Mouse (Mus musculus): ENCODE measurements around the gene Ptges.

Gene Ptges

DNA sequence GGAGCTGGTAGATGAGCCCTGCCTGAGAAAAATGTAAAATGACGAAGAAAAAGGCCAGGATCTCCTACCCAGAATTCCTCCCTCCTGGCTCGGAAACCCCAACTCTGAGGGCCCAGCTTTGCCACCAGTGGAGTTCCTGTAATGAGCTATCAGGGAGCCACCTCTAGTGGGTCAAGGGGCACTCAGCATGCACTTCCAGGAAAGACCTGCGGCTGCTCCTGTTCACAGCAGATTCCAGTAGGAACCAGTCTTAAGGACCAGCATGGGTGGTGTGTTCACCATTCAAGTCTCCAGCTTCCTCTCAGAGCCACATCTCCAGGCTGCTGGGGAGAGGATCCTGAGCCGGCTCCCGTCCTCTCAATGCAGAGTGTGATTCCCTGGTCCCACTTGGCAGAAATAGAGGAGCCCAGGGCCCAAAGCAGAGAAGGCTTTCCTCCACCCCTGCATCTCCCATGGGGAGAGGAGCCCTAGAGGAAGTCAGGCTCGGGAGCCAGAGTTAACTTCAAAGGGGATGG, 28.0 kb downstream of the Ptges start:
- DNase-seq (ENCODE audit: low read depth, low spot score), result no peak

DNA sequence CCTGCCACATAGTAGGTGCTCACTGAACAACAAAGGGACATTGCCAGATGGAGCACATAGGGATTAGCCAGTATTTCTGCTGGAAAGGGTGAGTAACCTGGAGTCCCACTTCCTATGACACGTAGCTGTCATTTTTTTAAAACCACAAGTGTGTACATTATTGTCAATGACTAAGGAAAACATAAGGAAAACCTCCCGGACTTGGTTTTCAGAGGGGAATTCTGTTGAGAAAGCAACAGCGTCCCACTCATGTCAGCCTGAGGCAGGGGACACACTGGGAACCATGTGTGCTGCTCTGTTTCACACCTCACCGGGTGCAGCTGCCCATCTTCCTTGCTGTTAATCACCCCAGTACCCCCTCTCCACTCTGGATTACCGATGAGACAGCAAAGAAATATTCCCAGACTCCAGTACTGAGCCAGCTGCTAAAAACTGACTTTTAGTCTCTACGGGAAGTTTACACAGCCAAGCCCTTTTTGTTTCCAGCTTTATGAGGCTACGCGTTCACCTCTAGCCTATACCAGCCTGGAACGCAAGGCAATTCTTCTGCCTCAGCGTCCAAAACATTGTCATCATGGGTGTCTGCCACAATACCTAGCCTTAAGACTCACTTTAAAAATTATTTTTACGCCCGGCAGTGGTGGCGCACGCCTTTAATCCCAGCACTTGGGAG, 30.1 kb downstream of the Ptges start:
- DNase-seq (ENCODE audit: low read depth, low spot score), result no peak

DNA sequence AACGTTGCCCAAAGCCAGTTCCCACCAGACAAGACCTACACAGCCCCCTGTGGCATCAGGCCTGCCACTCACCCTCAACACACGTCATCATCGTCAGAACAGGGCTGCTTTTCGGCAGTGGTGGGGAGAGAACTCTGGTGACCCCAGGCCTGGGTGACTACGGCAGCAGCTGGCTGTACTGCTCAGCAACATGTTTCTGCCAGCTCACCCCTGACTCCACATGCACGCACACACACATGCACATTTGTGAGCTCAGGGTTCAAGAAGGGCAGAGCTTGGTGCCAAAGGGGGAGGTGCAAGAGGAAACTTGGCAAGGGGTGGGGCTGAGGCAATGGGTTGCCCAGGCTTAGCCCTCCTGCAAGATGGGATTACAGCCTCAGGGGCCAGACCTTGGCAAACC, 32.4 kb downstream of the Ptges start:
- no peak for DNase-seq (ENCODE audit: low read depth, low spot score)

DNA sequence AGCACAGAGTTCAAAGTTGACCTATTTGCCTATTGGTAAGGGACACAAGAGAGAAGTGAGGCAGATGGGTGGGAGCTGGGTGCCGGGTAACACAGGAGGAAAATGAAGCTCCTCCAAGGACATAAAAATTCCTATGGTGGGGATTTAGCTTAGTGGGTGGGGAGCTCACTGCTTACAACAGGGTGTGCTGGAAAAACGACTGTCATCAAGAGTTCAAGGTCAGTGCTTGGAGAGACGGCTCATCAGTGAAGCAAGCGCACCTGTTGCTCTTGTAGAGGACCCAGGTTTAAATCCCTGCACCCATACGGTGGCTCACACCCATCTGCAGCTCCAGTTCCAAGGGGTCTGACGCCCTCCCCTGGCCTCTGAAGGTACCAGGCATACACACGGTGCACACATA, 35.7 kb downstream of the Ptges start:
- no peak for DNase-seq (ENCODE audit: low read depth, low spot score)

DNA sequence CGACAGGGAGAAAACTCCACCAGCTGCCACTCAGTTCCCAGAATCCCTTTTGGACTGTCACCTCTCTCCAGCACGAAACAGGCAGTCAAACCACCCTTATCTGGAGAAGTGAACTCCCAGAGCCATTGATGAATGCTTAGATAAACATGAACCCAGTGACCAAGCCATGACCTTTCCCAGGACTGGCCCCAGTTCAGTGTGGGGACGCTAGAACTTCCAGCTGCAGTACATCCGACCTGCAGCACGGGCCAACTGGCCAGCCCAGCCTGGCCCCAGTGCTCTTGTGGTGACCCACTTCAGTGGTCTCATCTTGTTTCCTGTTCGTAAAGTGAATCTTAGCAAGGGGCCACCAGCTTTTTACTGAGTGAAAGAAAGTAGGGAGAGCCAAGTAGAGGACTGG, 36.3 kb downstream of the Ptges start:
- no peak for DNase-seq (ENCODE audit: low read depth, low spot score)

DNA sequence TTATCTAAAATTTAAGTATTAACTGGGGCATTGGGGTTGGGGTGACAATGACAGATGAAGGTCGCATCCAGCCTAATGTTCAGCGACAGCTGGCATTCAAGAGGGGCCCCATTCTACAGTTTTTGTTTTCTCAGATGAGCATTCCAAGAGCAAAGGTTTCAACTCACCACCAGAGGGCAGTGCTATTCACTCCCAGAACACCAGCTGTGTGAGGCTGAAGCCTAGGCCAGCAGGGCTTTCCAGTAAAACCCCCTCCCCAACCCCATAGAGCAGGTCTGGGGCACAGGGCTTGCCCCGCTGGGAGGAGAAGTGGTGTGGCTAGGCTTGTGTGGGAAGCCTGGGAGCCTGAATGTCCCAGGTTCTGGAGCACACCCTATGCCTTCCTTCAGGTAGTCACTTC, 38.7 kb downstream of the Ptges start:
- DNase-seq (ENCODE audit: low read depth, low spot score), result no peak

DNA sequence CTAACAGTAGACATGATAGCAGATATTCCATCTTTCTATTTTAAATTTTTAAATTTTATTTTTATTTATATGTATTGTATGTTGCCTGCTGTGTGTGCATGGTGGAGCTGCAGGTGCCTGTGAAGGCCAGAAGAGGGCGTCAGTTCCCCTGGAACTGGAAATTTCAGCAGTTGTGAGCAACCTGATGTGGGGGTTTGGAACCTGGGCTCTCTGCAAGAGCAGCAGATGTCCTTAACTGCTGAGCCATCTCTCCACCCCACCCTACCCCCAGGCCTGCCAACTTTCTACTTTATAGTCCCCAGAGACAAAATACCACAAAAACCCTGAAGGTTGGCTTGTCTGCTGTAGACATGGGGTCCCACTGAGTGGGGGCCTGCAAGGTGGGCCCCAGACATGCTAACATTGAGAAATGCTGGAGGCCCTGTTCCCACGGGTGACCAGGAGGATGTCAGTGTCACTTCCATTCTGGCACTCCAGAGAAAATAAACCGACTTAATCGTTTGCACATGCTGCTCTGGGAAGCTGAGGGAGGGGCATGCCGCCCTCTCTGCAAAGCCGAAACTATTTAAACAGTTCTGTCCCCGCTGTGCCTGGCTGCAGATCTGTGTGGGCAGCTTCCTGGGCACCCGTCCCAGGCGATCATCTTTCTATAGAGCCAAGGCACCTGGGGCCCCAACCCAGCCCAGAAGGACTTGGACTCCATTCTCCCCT, 44.1 kb downstream of the Ptges start:
- DNase-seq (ENCODE audit: low read depth, low spot score), result no peak

DNA sequence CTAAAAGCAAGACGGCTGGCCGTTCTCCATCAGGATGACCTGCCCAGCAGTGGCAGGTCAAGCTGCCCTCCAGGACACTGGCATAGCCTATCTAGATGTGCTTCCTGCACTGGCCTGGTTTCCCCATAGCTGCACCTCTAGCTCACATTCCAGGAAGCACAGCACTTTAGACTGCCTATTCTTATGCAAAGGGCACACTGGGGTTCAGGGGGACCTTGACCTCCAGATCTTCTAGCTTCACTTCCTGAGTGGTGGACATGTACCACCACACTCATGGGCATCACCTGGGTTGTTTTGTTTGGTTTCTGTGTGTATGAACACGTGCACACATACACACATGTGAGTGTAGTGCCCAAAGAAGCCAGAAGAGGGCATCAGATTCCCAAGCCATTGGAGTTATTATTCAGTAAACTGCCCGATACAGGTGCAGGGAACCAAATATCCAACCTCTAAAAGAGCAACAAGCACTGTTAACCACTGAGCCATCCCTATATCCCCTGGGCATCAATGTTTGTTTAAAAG, 44.8 kb downstream of the Ptges start:
- DNase-seq (ENCODE audit: low read depth, low spot score), result no peak

DNA sequence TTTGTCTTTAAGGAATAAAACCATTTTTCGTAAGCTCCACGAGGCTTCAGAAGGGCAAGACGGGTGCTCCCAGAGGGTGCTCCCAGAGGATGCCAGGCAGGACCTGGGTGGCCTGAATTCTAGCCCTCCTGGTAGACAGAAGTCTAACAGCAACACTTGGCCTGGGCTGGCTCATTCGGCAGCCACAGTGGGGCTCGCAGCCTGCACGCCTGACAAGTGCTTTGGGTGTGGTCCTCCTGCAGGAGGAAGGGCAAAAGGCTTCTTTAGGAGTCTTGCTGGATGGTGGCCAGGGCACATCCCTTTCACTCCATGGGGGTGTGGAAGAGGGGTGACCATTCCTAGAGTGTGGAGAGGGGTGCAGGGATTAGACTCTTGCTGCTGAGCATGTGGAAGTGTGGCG, 48.4 kb downstream of the Ptges start:
- no peak for DNase-seq (ENCODE audit: low read depth, low spot score)

DNA sequence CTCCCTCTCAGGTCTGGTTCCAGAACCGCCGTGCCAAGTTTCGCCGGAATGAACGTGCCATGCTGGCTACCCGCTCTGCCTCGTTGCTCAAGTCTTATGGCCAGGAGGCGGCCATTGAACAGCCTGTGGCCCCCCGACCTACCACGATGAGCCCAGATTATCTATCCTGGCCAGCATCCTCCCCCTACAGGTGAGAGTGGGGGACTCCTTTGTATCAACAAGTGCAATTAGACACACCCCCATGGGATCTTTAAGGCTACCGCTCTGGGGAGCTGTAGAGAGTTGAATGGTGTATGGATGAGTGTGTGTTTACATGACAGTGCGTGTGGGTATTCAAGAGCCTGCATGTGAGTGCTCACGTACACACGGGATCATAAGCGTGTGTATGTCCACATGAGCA, 50.2 kb downstream of the Ptges start:
- no peak for DNase-seq (ENCODE audit: low read depth, low spot score)

DNA sequence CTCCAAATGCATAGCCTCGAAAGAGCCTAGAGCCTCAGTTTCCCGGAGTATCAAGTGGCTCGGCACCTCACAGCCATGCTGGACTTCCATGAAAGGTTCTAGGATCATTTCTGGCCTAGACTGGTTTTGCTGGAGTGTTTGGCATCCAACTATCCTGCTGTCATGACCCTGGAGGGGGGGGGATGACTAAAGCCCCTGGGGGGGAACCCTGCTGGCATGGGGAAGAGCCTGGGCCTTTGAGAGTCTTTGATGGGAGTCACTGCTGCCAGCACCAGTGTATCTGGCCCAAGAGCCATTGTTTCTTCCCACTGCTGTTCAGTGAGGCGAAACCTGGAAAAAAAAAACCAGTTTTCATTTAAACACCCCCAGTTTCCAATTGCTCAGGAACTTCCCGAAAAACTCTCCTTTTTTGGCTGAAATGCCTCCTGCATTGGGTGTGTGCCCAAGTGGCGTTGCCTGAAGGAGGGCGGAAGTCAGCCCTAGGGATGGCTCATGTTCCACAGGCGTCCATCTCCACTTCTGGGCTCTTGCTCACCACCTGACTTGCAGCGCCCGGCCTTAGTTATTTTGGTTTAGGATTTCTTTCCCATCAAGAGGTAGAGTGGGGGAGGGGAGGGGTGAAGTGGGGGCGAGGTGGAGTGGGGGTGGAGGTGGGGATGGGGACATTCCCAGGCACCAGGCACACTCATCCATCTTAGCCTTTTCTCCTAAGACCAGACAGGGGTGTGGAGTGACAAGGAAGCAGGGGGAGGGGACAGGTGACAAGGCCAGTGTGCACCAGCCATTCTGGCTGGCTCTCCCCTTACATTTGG, 53.8 kb downstream of the Ptges start:
- no peak for DNase-seq (ENCODE audit: low read depth, low spot score)

DNA sequence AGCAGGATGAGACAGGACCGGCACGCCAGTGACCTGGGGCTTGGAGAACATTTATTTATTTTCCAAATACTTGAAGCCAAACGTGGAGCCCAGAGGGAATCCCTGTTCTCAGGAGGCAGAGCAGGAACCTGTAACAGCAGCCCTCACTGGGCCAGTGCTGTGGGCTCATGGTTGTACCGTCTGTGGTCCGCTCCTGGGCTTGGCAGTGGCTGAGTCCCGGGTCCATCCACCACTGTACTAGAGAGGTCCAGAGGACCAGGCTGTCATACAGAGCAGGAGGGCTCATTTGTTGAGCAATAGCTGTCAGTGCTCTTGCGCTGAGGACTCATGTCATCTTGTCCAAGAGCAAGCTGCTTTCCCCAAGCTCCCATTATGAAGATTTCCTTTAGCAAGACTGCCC, 54.6 kb downstream of the Ptges start:
- DNase-seq (ENCODE audit: low read depth, low spot score), result no peak

DNA sequence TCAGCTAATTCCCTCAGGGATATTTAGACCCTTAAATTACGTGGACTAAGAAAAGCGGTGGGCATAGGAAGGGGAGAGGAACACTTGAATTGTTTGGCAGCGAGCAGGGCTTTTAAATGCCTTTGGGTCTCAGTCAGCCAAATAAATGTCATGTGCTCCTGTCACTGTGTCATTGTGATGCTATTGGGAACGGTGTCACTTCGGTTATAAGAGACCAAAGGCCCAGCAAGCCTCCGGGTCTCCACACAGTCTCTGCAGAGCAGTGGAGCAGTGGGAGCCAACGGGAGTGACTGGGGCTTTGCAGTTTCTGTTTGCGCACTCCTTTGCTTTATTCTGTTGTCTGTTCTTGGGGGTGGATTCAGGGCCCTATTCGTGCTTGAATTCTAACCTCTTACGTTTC, 55.2 kb downstream of the Ptges start:
- no peak for DNase-seq (ENCODE audit: low read depth, low spot score)

DNA sequence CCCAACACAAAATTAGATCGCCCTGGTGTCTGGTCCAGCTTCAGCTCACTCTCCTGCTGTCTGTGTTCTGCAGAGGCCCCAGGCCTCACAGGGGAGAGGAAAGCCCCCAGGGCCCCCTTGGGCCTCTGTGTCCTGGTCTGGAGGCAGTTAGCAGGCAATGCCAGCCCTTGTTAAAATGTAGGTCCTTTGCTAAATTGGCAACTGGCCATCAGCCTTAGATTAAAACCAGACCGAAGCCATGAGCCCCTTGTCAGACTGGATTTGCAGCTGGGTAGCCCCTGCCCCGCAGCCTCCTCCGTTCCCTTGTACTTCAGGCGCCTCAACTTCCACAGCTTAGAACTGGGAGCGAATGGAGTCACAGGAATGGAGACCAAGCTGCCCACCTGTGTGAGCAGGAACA, 57.0 kb downstream of the Ptges start:
- no peak for DNase-seq (ENCODE audit: low read depth, low spot score)

DNA sequence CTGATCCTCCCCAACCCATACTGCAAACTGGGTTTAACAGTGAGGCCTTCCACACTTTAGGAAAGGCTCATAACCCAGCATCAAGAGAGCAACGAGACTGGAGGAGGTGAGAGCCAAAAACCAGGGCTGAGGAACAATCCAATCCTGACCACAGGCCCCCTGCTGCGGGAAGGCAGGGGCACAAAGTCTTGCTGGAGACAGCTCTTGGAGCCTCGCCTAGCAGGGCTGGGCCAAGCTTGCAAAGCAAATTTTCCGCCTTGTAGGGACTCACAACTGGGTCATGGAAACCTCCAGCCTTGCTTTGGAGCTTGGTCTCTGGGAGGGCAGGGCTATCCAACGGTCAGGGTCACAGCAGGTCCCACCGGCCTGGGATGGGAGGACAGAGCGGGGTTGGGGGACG, 58.8 kb downstream of the Ptges start:
- no peak for DNase-seq (ENCODE audit: low read depth, low spot score)

DNA sequence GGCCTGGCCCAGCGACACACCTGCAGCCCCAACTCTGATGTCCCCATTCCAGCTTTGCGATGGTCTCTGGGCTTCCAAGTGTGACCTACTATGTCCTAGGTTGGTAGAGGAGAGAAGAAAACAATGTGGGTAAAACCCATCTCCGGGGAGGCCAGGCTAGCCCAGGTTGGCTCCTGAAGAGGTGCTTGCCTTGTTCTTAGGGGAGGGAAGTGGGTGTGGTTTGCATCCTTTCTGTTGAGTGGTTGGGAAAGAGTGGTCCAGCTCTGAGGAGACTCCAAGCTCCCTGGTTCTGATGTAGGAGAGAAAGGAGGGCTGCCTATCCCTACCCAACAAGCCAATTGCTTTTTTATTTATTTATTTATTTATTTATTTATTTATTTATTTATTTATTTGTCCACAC, 64.2 kb downstream of the Ptges start:
- DNase-seq (ENCODE audit: low read depth, low spot score), result no peak

DNA sequence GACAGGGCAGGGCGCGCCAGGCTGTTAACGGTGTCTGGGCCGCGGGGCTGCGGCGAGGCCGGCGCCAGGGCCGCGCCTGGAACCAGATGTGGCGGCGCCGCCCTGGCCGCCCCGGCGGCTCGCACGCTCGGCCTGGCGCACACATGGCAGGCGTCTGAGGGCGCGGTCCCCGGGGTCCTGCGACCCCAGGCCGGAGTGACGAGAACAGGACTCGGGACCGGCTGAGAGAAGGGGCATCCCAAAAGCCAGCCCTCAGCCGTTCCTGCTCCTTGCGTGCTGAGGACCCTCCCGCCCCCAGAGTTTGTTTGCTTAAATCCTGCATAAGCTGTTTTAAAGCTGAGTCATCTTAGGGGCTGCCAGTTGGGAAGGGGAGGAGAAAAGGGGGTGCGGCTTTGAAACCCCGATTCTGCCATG, 64.7 kb downstream of the Ptges start:
- no peak for DNase-seq (ENCODE audit: low read depth, low spot score)

DNA sequence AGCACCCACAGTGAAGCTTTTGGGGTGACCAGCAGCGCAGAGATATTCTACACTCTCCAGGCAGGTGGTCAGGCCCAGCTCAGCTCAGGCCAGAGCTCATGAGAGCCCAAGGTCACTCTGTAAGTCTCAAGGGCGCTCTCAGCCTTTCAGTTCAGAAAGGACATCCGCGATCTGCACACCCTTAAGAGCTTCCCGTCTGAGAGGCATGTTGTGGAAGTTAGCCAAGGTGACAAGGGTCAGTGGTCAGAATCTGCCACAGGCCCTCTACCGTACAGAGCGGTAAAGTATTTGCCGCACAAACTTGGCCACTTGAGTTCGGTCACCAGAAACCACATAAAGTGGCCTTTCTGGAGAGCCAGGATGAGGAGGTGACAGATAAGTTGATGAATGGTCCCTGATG, 66.1 kb downstream of the Ptges start:
- no peak for DNase-seq (ENCODE audit: low read depth, low spot score)

DNA sequence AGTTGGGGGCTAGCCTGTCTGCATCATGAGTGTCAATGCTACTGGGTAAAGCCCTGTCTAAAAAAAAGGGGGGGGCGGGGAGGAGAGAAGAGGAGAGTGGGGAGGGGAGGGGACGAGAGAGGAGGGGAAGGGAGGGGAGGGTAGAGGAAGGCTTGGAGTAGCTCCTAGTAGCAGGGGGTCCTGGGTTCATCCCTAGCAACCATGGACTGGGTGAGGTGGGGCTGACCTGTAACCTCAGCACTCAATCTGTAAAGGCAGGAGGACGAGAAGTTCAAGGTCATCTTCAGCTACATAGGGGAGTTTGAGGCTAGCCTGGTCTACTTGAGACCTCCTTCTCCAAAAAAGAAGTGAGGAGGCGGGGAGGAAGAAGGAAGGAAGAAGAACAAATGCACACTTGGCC, 67.6 kb downstream of the Ptges start:
- no peak for DNase-seq (ENCODE audit: low read depth, low spot score)

DNA sequence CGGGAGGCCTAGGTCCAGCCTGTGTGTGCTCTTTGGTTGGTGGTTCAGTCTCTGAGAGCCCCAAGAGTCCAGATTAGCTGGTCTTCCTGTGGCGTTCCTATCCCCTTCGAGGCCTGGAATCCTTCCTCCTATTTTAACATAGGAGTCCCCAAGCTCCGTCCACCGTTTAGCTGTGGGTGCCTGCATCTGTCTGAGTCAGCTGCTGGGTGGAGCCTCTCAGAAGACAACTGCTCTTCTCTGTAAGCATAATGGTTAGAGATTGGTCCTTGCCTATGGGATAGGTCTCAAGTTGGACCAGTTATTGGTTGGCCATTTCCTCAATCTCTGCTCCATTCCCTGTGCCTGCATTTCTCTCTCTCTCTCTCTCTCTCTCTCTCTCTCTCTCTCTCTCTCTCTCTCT, 69.9 kb downstream of the Ptges start:
- no peak for DNase-seq (ENCODE audit: low read depth, low spot score)

DNA sequence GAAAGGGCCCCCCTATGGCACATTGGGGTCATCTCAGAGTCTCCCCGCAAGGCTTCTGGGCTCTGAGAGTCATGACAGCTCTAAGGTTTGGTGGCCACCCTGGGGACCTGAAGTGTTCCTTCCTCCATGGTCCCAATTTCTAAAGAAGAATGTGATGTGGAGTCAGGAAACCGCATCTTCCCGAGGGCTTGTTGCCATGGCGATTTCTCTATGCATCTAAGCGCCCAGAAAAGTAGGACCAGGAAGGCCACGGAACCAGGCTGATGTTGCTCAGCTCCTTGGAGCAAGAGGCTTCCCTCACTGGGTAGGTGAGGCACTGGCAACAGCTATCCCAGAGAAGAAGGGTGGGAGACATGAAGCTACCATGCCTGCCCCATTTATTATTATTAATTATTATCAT, 72.6 kb downstream of the Ptges start:
- no peak for DNase-seq (ENCODE audit: low read depth, low spot score)

DNA sequence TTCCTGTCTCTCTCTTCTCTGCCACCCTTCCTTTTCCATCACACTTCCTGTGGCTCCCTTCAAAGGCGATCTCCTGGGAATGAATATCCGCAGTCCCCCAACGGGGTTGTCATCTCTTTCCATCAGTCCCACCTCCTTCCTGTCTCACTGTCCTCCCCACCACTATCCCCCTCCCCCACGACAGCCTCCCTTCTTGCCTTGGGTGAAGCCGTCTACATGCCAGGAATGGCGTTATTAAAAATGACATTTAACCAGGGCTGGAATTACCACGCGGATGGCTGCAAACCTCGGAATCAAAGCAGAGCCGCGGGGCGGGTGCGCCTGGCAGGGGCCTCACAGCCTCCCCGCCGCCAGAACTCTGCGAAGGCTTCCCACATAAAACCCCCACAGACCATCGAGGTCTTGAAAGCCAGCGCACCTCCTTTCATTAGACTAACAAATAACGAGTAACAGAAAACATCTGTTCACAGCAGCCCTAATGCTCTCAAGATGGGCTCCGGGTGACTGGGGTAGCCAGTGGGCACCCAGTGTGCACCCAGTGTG, 76.8 kb downstream of the Ptges start:
- DNase-seq (ENCODE audit: low read depth, low spot score), result no peak
